Mouse (Mus musculus) mouse trophoblast stem cell (cell line): Measurements from ENCODE around the gene Sh2d3c.

Experiments used
- in situ Hi-C, 2 experiments: fragments of 300-500 bp; cut with MseI, MboI; formaldehyde crosslinking; loops; 2 replicates in 1 of 2; 3 replicates in 1 of 2; pipeline ENCODE4 v1.15.1; 2025

Sh2d3c gene

DNA sequence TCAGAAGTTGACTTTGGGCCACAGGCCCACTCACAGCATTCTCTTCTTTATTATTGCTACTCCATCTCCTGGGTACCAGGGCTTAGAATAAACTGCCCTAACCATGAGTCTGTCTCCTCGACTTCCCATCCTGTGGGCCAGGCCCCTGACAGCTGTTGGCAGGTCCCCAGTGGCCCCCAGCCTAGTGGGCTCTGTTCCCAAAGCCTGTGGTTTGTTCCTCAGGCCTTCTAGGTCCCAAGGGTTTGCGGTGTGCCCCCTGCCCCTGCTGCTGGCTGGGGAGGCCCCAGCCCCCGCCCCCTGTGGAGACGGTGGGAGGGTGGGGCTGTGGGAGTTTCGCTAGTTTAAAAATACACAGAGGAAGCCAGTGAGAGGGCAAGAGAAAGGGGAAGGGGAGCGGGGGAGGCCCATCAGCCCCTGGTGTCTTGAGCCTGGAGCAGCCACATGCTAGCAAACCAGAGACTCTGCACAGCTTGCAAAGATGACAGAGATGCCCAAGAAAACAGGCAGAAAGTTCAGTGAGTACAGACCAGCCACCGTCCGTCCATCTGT is at the start of gene Sh2d3c:
TSS of gene Sh2d3c (plus strand) at position 375 of the 549 bp plus-strand sequence.
- in situ Hi-C loops, result no loop called here

DNA sequence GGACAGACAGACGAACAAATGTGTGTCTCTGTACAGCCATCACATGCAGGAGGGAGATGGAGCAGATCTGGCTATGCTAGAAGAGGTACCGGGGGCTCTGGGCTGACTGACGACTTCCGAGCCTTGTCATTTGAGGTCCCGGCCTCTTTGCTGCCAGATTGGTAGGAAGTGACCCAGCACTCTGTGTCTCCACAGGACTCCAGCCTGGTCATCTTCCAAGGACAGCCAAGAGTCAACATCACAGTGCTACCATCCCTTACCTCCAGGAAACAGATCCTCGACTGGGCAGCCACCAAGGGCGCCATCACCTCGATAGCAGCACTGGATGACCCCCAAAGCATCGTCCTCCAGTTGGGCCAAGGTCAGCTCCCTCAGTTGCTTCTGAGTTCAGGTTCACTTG is 49.7 kb upstream of the Sh2d3c start:
- in situ Hi-C loops, result no loop called here

DNA sequence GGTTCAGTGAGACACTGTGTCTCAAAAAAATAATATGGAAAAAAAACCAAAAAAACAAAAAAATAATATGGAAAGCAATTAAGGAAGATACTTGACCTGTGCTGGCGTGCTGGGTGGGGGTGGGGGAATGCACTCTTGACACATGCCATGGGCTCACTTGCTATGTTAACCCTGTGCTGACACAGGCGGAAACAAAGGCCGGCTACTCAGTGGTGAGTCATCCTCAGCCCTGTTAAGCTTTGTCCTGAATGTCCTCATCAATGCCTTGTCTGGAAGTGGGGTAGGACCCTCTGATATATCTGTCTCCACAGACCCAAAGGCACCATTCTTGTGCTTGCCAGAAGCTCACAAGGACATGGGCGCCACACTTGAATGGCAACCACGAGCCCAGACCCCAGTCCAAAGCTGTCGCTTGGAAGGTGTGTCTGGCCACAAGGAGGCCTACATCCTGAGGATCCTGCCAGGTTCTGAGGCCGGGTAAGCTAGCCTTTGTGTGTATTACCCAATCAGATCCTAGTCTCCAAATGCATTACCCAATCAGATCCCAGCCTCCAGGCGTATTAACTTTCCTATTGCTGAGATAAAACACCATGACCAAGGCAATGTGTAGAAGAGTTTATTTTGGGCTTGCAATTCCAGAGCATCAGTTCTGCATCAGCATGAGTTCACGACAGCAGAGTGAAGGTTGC is 48.8 kb upstream of the Sh2d3c start:
- in situ Hi-C loops, result no loop called here

DNA sequence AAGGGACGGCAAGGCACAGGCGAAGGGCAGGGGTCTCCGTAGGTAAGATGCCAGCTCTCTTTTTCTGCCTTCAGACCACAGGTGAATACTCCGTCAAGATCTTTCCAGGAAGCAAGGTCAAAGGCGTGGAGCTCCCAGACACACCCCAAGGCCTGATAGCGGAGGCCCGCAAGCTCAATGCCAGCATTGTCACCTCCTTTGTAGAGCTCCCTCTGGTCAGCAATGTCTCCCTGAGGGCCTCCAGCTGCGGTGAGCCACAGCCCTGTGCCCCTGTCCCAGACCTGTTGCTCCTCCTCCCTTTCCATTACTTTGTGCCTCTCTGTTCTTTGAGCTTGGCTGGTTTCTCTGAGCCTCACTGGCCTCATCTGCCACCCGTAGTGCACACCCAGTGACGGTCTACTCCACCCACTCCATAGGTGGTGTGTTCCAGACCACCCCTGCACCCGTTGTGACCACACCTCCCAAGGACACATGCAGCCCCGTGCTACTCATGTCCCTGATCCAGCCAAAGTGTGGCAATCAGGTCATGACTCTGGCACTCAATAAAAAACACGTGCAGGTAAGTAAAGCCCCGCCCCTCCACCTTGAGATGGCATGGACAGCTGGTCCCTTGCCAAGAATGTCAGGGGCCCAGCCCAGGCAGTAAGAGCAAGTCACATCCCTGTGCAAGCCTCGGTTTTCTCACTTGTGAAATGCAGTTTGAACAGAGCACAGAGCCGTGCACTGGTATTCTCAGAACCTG is 47.5 kb upstream of the Sh2d3c start:
- in situ Hi-C loops, result no loop called here

DNA sequence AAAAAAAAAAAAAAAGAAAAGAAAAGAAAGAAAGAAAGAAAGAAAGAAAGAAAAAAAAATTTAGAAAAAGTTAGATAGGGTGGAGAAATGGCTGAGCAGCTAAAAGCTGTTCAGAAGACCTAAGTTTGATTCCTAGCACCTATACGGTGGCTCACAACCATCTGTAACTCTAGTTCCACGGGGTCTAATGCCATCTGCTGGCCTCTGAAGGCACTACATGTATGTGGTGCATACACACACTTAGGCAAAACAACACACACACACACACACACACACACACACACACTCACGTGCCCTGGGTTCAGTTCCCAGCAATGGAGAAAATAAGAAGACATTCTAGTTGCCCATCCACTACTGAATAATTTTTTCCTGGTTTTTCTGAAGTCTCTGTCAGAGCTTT is 44.0 kb upstream of the Sh2d3c start:
- in situ Hi-C loops, result no loop called here

DNA sequence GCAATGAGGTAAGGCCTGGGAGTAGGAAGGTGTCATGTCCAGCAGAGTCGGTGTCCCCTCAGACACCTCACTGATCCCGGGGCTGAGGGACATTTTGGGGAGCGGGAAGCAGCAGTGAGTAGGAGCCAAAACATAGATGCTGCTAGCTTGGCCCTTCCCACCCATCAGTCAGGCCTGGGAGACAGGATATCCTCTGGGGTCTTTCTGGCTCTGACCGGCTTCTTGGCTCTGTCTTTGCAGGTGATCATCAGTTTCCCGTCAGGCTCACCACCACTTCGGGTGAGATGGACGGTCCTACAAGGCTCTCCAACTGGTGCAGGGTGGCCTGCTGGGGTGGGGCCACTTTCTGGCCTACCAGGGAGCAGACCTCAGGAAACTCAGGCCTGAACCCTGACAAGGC is 43.2 kb upstream of the Sh2d3c start:
- in situ Hi-C loops, result no loop called here

DNA sequence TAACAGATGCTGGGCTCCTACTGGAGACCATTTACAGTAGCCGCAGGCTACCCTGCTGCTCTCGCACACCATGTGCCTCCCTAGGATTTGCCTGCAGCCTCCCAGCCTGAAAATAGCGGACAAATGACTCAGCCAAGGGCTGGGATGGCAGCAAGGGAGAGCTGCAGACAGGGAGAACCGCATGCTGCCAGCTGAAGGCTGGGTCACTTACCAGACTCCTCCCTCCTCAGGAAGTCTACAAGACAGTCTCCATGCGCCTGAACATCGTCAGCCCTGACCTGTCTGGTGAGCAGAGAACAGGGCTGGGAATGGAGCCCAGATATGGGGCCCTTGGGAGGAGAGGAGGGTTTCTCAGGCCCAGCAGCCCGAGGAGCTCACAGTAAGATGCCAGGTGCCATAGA is 40.8 kb upstream of the Sh2d3c start:
- in situ Hi-C loops, result loop anchor here in 1 of 2 experiments (5.0 kb wide), 1 partner anchor 48 kb away; no protein-coding TSS in a partner anchor

DNA sequence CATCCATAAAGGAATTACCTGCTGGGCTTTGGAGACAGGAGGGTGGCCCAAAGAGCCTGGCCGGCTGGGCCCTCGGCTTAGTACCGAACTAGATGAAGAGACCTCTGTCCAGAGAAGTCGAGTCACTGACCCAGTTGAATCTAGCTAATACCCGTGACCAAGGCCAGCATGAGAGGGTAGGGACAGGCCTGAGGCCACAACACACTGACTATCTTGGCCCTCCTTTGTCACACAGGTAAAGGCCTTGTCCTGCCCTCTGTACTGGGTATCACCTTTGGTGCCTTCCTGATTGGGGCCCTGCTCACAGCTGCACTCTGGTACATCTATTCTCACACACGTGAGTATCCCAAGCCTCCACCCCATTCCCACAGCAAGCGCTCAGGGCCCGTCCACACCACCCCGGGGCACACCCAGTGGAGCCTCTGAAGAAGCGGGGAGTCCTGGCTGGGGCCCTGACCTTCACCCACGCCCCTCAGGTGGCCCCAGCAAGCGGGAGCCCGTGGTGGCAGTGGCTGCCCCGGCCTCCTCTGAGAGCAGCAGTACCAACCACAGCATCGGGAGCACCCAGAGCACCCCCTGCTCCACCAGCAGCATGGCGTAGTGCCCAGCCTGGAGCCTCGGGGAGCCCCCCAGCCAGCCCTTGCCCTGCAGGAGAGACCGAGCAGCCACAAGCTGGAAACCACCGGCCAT is 39.7 kb upstream of the Sh2d3c start:
- in situ Hi-C loops, result loop anchor here in 1 of 2 experiments (5.0 kb wide), 1 partner anchor 49 kb away; no protein-coding TSS in a partner anchor

DNA sequence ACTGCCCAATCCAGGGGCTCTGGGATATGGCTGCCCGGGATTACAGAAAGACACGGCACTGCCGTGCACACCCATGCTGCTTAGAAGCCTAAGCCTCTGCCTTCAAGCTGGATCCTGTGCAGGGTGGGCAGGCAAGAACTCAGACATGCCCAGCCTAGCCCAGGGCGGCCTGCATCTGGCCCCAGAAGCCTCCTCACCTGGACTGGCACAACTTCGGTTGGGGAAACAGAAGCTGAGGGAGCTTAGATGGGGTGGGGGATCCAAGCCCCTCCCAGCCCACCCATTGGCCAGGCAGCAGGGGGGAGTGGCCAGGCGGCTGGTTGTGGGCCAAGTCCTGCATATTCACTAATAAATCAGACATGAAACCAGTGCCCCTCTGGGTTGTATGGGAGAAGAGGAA is 39.1 kb upstream of the Sh2d3c start:
- in situ Hi-C loops, result loop anchor here in 1 of 2 experiments (5.0 kb wide), 1 partner anchor 49 kb away; no protein-coding TSS in a partner anchor

DNA sequence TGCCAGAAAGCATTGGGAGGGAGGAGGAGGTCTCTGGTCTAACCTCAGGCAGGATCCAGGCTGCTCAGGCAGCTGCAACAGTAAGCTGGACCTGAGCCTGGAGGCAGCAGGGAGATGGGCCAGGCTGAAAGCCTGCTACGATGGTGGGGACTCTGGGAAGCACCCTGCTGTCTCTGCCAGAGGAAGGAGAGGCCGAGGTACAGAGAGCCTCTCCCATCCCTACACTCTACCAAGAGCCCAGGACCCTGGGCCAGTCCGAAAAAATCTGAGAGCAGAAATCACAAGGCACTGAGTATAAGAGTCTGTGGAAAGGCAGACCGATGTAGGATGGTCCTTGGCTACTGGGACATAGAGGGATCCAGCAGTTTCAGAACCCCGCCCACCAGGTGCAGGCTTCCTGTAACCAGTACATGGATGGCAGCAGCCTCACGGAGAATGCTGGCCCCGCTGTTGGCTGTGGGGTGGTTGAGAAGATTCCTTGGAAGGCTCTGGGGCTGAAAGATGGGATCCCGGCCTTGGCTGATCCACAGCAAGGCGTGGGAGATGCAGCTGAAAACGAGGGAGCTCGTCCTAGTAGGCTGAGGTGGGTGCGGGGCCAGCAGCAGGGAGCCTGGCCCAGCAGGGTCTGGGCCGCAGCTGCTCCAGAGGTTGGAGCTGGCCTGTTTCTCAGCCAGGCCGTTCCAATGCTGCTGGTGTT is 38.0 kb upstream of the Sh2d3c start:
- in situ Hi-C loops, result loop anchor here in 1 of 2 experiments (5.0 kb wide), 1 partner anchor 51 kb away; no protein-coding TSS in a partner anchor

DNA sequence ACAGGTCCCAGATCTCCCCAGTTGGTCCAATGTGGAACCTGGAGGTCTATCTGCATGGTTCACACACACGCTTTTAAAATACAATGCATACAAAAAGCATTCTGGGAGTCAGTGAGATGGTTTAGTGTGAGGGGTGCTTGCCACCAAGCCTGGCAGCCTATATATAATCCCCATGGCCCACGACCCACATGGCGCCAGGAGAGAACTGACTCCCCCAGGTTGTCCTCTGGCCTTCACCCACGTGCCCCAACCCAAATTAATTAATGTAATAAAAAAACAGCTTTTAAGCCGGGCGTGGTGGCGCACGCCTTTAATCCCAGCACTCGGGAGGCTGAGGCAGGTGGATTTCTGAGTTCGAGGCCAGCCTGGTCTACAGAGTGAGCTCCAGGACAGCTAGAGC is 37.2 kb upstream of the Sh2d3c start:
- in situ Hi-C loops, result loop anchor here in 1 of 2 experiments (5.0 kb wide), 1 partner anchor 51 kb away; no protein-coding TSS in a partner anchor

DNA sequence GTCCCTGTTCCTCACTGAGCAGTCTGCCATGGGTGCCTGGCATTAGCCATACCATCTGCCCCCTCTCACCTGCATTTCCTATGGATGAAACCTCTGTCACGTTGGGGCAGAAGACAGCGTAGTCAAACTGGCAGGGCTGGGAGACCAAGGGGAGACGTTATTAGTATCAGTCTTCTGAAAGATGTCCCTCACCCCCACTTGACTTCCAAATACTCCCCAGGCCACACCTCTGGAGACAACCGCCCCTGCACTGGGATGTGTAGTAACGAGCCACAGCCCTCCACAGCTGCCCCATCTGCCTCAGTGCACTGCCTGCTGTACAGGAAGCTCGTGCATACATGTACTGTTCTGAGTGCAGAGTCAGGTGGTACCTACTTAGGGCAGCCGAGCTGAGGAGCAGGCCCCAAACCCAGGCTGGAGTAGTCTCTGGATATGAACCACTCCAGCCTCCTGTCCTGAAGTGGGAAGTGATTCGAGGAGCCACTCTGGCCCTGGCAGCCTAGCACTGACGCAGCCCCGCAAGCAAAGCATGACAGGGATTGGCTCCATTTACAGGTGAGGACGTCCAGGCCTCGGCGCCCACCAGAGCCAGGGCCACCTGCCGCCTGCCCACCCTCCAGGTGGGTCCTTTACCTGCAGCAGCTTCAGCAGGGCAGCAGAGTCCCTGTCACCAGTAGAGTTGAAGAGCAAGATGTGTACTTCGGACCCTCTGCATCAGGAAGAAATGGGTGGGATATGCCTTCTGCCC is 36.0 kb upstream of the Sh2d3c start:
- in situ Hi-C loops, result loop anchor here in 1 of 2 experiments (5.0 kb wide), 1 partner anchor 53 kb away; no protein-coding TSS in a partner anchor

DNA sequence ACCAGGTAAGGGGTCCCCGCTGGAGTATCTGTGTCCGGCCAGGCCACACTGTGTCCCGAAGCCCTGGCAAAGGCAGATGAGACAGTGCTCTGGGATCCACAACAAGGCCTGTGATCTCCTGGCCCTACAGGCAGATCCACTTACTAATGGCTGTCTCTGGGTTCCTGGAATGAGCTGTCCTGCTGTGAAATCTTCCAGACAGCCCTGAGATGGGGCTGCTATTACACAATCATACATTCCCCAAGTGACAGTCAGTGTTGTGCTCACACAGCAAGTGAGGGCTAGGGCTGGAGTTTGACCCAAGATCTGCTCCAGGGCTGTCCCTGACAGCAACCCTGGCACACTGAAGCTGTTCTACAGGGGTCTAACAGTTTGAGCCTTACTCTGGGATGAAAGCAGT is 35.0 kb upstream of the Sh2d3c start:
- in situ Hi-C loops, result no loop called here

DNA sequence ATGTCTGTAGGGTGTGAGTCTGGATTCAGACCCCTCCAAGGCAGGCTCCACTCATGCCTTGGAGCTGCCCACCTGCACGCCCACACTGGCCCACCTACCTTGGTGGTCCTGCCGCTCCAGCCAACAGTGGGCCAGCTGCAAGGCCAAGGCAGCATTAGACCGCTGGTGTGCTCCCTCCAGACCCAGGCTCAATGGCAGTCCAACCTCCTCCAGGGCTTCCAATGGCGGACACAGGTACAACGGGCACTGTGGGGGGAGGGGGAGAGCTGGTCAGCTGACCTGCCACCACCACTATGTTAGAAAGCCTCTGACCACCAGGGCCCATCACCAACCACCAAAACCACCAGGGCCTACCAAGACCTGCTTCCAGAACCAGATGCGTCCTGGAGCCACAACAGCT is 34.2 kb upstream of the Sh2d3c start:
- in situ Hi-C loops, result no loop called here

DNA sequence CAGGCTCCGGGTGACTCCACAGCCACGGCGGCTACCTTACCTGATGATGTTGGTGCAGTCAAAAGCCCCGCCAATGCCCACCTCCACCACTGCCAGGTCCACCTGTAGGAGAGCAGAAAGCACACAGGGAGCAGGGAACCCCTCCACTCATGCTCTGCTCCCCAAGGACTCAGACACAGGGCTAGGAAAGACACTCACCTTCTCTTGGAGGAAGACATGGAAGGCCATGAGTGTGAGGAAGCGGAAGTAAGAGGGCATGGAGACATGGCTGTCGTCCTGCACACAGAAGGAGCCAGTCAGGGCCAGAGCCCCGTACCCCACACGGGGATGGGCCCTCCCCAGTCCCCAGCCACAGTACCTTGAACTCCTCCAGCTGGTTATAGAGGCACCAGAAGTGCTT is 33.3 kb upstream of the Sh2d3c start:
- in situ Hi-C loops, result no loop called here

DNA sequence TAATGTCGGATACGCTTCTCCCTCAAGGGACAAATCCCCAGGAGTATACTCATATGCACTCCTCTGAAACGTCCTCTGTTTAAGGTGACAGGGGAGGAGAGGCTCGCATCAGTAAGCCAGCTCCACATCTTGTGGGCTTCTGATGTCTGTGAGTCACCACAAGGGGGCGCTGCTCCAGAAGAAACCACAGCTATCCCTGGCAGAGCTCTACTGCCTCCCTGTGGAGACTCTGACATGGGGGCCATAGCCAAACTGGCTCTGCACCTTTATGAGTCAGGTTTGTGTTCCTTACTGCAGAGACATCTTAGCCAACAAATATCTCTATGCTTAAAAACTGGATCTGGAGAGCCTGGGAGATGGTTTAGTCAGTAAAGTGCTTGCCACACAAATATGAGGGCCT is 31.4 kb upstream of the Sh2d3c start:
- in situ Hi-C loops, result no loop called here

DNA sequence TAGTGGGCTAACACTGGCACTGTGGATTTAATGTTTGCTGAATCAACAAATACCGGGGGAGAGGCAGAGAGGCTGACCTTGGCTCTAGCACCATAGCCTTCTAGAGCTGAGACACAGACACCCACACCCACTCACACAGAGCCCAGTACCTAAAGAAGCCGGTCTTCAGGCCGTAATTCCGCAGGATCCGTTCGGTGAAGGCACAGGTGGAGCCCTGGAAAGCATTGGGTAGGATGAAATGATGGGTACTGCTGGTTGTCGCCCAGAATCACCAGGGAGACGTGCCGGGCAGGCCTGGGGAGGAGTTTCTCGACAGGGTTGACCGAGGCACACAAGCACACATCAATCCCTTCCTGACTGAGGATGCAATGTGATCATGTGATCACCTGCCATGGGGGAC is 29.8 kb upstream of the Sh2d3c start:
- in situ Hi-C loops, result no loop called here

DNA sequence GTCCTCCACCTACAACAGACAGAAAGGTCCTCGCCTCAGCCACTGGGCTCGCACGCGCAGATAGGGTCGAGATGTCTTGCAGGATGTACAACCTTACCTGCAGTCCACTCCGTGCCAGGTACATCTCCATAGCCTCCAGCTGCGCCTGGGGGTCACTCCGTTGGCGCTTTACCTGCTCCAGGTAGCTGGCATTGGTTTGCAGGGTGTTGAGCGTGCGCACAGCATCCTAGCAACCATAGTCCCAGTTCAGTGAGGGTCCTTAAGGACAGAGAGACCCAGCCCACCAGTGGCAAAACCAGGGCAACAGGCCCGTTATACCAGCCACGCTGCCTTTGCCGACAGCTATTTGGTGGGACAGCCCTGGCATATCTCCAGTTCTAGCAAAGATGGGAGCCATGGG is 28.4 kb upstream of the Sh2d3c start:
- in situ Hi-C loops, result no loop called here

DNA sequence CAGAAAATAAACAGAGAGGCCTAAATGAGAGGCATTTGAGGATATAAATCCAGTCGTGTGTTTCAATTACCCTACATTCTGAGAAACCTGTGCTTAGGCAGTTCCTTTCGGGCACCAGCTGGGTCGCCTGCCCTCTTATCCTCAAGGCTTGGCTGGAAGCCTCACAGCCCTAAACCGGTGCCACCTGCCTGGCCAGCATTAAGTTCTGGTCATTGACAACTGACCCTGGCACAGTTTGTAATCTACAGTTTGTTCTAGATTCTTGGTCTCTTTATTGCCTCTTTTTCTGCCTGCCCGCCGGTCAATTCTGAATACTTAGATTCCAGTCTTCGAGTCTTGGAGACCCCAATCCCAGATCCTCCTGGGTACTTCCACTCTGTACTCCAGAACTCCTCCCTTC is 27.6 kb upstream of the Sh2d3c start:
- in situ Hi-C loops, result no loop called here

DNA sequence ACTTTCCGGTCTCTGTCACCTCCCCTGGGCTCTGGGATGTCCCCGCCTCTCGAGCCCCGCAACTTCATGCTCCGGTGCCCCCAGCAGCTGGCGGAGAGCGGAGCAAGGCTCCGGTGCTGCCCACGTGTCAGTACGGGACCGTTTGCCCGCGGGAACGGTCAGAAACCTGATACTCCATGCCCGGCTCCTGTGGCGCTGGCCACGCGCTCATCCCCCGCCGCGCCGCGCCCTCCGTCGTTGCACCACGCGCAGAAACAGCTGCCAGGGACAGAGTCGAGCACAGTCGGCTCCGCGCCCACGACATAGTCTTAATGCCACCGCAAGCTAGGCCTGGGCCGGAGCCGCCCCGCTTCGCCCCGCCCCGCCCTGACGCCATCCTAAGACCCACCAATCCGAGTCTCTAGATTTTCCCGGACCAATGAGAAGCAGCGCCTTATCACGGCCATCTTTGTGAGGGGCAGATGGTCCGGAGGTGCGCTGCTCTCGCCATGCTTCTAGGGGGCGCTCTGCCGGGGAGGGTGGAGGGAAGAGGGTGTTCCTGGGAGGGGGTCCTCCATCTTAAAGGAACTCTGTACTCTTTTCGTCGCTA is 26.9 kb upstream of the Sh2d3c start:
- in situ Hi-C loops, result no loop called here
